In genomic region chr2:59560488-59560887, GRCm38 (mm10) we compare ENCODE assay signal across 21 mouse cellular contexts. TPM values are rescaled to one million over a fixed set of nuclear protein-coding genes. Genes with fewer than 3 reads are reported as not detected.
A peak's percentile ranks its signal among the peaks of the same experiment; 100 is the strongest.
DNase-seq lines count a peak whose midpoint lies in the region; ATAC-seq and TF ChIP-seq lines count a peak whose summit lies in the region.
"Had no signal": no experiment of that assay in that cellular context is flagged by ENCODE, and none has a peak within 500 bp of the region (broad histone marks: within the 10 kb centered on the region; RNA-seq: fewer than 3 reads in every experiment).

No protein-coding gene starts in this region.

- no peak for ATAC-seq in embryonic facial prominence, embryonic 13.5 days (ENCODE audit: insufficient number of reproducible peaks, insufficient read depth, low FRiP score, low TSS enrichment, low read depth)
- ATAC-seq in kidney, embryonic 15.5 days (replicated peaks; ENCODE audit: low FRiP score) = no peak
- no peak for ATAC-seq in embryonic facial prominence, embryonic 14.5 days (ENCODE audit: low read depth)
- ATAC-seq in limb, embryonic 13.5 days (ENCODE audit: low FRiP score, low read depth) = no peak
- ATAC-seq: CD4-positive, CD25-positive, alpha-beta regulatory T cell, adult 4 months; forebrain, embryonic 13.5 days had no signal

- H3K9me3 ChIP-seq in embryonic facial prominence, embryonic 13.5 days = no peaks in the 10 kb centered on the region
- H3K9me3 ChIP-seq in embryonic facial prominence, embryonic 10.5 days = peaks cover 7% of the 10 kb centered on the region; the same call in 1 of the 2 replicates
- H3K9me3 ChIP-seq in kidney, embryonic 15.5 days (replicated peaks) = no peaks in the 10 kb centered on the region
- H3K9me3 ChIP-seq in embryonic facial prominence, embryonic 14.5 days (ENCODE audit: control insufficient read depth, low read length) = no peaks in the 10 kb centered on the region
- H3K9me3 ChIP-seq in limb, embryonic 13.5 days = no peaks in the 10 kb centered on the region
- H3K9me3 ChIP-seq: G1E; hindbrain, embryonic 15.5 days had no signal

- H3K4me3 ChIP-seq in embryonic facial prominence, embryonic 13.5 days = no peak overlapping the region
- no peak overlapping the region for H3K4me3 ChIP-seq in embryonic facial prominence, embryonic 10.5 days
- no peak overlapping the region for H3K4me3 ChIP-seq in kidney, embryonic 15.5 days (replicated peaks)
- no peak overlapping the region for H3K4me3 ChIP-seq in embryonic facial prominence, embryonic 14.5 days (ENCODE audit: low read depth, low read length)
- H3K4me3 ChIP-seq in limb, embryonic 13.5 days = no peak overlapping the region
- H3K4me3 ChIP-seq in heart, adult 2 months = no peak overlapping the region
- H3K4me3 ChIP-seq: forebrain, embryonic 13.5 days; gastrocnemius, adult 2 months; heart, embryonic 13.5 days; hindbrain, embryonic 15.5 days had no signal

- intact Hi-C loops in heart, adult 2 months (cut with DNase I) = no loop called here

- H3K27me3 ChIP-seq in embryonic facial prominence, embryonic 13.5 days = no peaks in the 10 kb centered on the region; the same call in 1 of the 2 replicates
- H3K27me3 ChIP-seq in embryonic facial prominence, embryonic 10.5 days (replicated peaks; ENCODE audit: low read depth, poor library complexity, severe bottlenecking) = no peaks in the 10 kb centered on the region
- no peaks in the 10 kb centered on the region for H3K27me3 ChIP-seq in kidney, embryonic 15.5 days
- H3K27me3 ChIP-seq in embryonic facial prominence, embryonic 14.5 days (replicated peaks; ENCODE audit: control insufficient read depth, insufficient read depth, low read length) = no peaks in the 10 kb centered on the region
- peaks cover 13% of the 10 kb centered on the region for H3K27me3 ChIP-seq in limb, embryonic 13.5 days
- no peaks in the 10 kb centered on the region for H3K27me3 ChIP-seq in heart, adult 2 months (ENCODE audit: control insufficient read depth, insufficient read depth, low read length)
- H3K27me3 ChIP-seq: forebrain, embryonic 13.5 days; heart, embryonic 13.5 days; hindbrain, embryonic 15.5 days had no signal

- TF ChIP-seq EP300 in heart, adult 2 months (IDR thresholded peaks at IDR 0.05; ENCODE audit: insufficient read depth, low read depth, low read length) = no peak

- no peak overlapping the region for H3K9ac ChIP-seq in embryonic facial prominence, embryonic 13.5 days
- no peak overlapping the region for H3K9ac ChIP-seq in kidney, embryonic 15.5 days
- H3K9ac ChIP-seq in embryonic facial prominence, embryonic 14.5 days (ENCODE audit: low read depth, low read length) = no peak overlapping the region
- no peak overlapping the region for H3K9ac ChIP-seq in limb, embryonic 13.5 days
- no peak overlapping the region for H3K9ac ChIP-seq in heart, adult 2 months (ENCODE audit: low read depth, low read length)
- H3K9ac ChIP-seq: forebrain, embryonic 13.5 days; heart, embryonic 13.5 days; hindbrain, embryonic 15.5 days had no signal

- peak overlapping the region; percentile 1; the same call in 1 of the 2 replicates for H3K4me2 ChIP-seq in embryonic facial prominence, embryonic 13.5 days
- no peak overlapping the region for H3K4me2 ChIP-seq in kidney, embryonic 15.5 days
- no peak overlapping the region; the same call in 1 of the 2 replicates for H3K4me2 ChIP-seq in embryonic facial prominence, embryonic 14.5 days (ENCODE audit: low read depth, low read length)
- peak overlapping the region; percentile 23 for H3K4me2 ChIP-seq in limb, embryonic 13.5 days (replicated peaks)
- H3K4me2 ChIP-seq: forebrain, embryonic 13.5 days; heart, embryonic 13.5 days; hindbrain, embryonic 15.5 days had no signal

- peaks cover 29% of the 10 kb centered on the region for H3K4me1 ChIP-seq in embryonic facial prominence, embryonic 13.5 days
- peaks cover 25% of the 10 kb centered on the region for H3K4me1 ChIP-seq in embryonic facial prominence, embryonic 10.5 days
- peaks cover 25% of the 10 kb centered on the region for H3K4me1 ChIP-seq in kidney, embryonic 15.5 days
- H3K4me1 ChIP-seq in embryonic facial prominence, embryonic 14.5 days (ENCODE audit: control insufficient read depth, insufficient read depth, low read length) = peaks cover 9% of the 10 kb centered on the region; the same call in 1 of the 2 replicates
- H3K4me1 ChIP-seq in limb, embryonic 13.5 days = peaks cover 32% of the 10 kb centered on the region
- H3K4me1 ChIP-seq in heart, adult 2 months (ENCODE audit: control insufficient read depth, insufficient read depth, low read length) = no peaks in the 10 kb centered on the region

- WGBS in embryonic facial prominence, embryonic 13.5 days = 27% methylated on average over 7 of the region's 7 CpGs
- WGBS in embryonic facial prominence, embryonic 10.5 days = 75% methylated on average over 7 of the region's 7 CpGs
- 72% methylated on average over 7 of the region's 7 CpGs for WGBS in kidney, embryonic 15.5 days
- 51% methylated on average over 7 of the region's 7 CpGs for WGBS in embryonic facial prominence, embryonic 14.5 days
- WGBS in limb, embryonic 13.5 days = 27% methylated on average over 7 of the region's 7 CpGs
- WGBS in heart, adult 2 months = 81% methylated on average over 7 of the region's 7 CpGs

- no peak for DNase-seq in embryonic facial prominence, embryonic 10.5 days (ENCODE audit: low spot score)
- no peak for DNase-seq in kidney, postnatal 36 days
- DNase-seq in embryonic facial prominence, embryonic 14.5 days (ENCODE audit: low spot score) = peak; percentile 61
- DNase-seq in adrenal gland, adult 18-20 months (ENCODE audit: low spot score in 2 of 2) = no peak
- no peak for DNase-seq in heart, adult 2 months
- DNase-seq: adrenal gland, postnatal 10 days; B cell, adult 2 months; cerebellum, adult 18-20 months; cerebellum, adult 9-11 months; cerebellum, postnatal 36 days; gastrocnemius, adult 2 months; gastrocnemius, postnatal 25 days; heart, postnatal 36 days had no signal

- H3K79me2 ChIP-seq in heart, adult 2 months (replicated peaks; ENCODE audit: control insufficient read depth, insufficient read depth, low read length) = no peaks in the 10 kb centered on the region

- no peak for TF ChIP-seq CTCF in heart, adult 2 months (IDR thresholded peaks at IDR 0.05)

- H3K27ac ChIP-seq in embryonic facial prominence, embryonic 13.5 days = peak overlapping the region; percentile 17; the same call in 1 of the 2 replicates
- no peak overlapping the region for H3K27ac ChIP-seq in embryonic facial prominence, embryonic 10.5 days (replicated peaks)
- H3K27ac ChIP-seq in kidney, embryonic 15.5 days = peak overlapping the region; percentile 62
- 0 out of 2 replicates have a peak overlapping the region, but pooled peaks have one; percentile 11 for H3K27ac ChIP-seq in embryonic facial prominence, embryonic 14.5 days (replicated peaks; ENCODE audit: low read depth, low read length)
- no peak overlapping the region; the same call in 1 of the 2 replicates for H3K27ac ChIP-seq in limb, embryonic 13.5 days
- no peak overlapping the region for H3K27ac ChIP-seq in heart, adult 2 months
- H3K27ac ChIP-seq: forebrain, embryonic 13.5 days; gastrocnemius, adult 2 months; heart, embryonic 13.5 days; hindbrain, embryonic 15.5 days had no signal

- H3K36me3 ChIP-seq in embryonic facial prominence, embryonic 13.5 days = no peaks in the 10 kb centered on the region
- H3K36me3 ChIP-seq in embryonic facial prominence, embryonic 10.5 days (replicated peaks) = no peaks in the 10 kb centered on the region
- no peaks in the 10 kb centered on the region for H3K36me3 ChIP-seq in kidney, embryonic 15.5 days
- H3K36me3 ChIP-seq in embryonic facial prominence, embryonic 14.5 days (ENCODE audit: control insufficient read depth, insufficient read depth, low read length) = no peaks in the 10 kb centered on the region
- no peaks in the 10 kb centered on the region for H3K36me3 ChIP-seq in limb, embryonic 13.5 days
- H3K36me3 ChIP-seq in heart, adult 2 months (ENCODE audit: control insufficient read depth, insufficient read depth, low read length) = no peaks in the 10 kb centered on the region
- H3K36me3 ChIP-seq: G1E; heart, embryonic 13.5 days; hindbrain, embryonic 15.5 days had no signal

- TF ChIP-seq POLR2A in heart, adult 2 months (IDR thresholded peaks at IDR 0.05; ENCODE audit: insufficient read depth, low read depth, low read length) = no peak

RNA-seq across cellular contexts. Expression of gene Tanc1, which starts 51.4 kb away (rescaled TPM):
- polyA plus RNA-seq in embryonic facial prominence, embryonic 13.5 days (2015; fragmentation: Nextera tagmentation; extraction: Ambion mirVana) = 39.4 and 42.6 TPM in 2 replicates
- 34.9 and 41.2 TPM in 2 replicates for polyA plus RNA-seq in embryonic facial prominence, embryonic 10.5 days (2016; fragmentation: Nextera tagmentation; extraction: Ambion mirVana)
- 50.2 and 58.3 TPM in 2 replicates for polyA plus RNA-seq in kidney, embryonic 15.5 days (2015; fragmentation: Nextera tagmentation; extraction: Ambion mirVana)
- 22.7 and 24.8 TPM in 2 replicates for polyA plus RNA-seq in embryonic facial prominence, embryonic 14.5 days (2014; fragmentation: Nextera tagmentation; extraction: Ambion mirVana)
- 42.1 and 45.2 TPM in 2 replicates for polyA plus RNA-seq in limb, embryonic 13.5 days (2015; fragmentation: Nextera tagmentation; extraction: Ambion mirVana)
- total RNA-seq in adrenal gland, adult 18-20 months (2021) = 10 to 100 TPM; 15.2 to 15.7 TPM
- 10 to 100 TPM; 25.6 to 26.2 TPM for total RNA-seq in heart, adult 2 months (2021)
- 8.1 and 13.9 TPM in 2 replicates for polyA plus RNA-seq in heart, adult 2 months (2012; rRNA removed)

Comparison
In these comparisons a context has a peak if more than half of its experiments do, and no peak if none do; other contexts are left out.
1. H3K27ac ChIP-seq: peak in embryonic facial prominence, embryonic 13.5 days (single experiment), kidney, embryonic 15.5 days (single experiment) and embryonic facial prominence, embryonic 14.5 days (single experiment); none in embryonic facial prominence, embryonic 10.5 days (single experiment), limb, embryonic 13.5 days (single experiment) and heart, adult 2 months (single experiment).
2. H3K4me2 ChIP-seq: peak in embryonic facial prominence, embryonic 13.5 days (single experiment) and limb, embryonic 13.5 days (single experiment); none in kidney, embryonic 15.5 days (single experiment) and embryonic facial prominence, embryonic 14.5 days (single experiment).